Mouse (Mus musculus) heart, postnatal 0 days (tissue): Measurements from ENCODE around the gene Pbrm1.

Source experiments
- CTCF ChIP-seq: IDR thresholded peaks from 2 replicates; pipeline ENCODE4 v1.5.1; 2016; ENCODE audit warnings: antibody characterized with exemption, control low read depth, low read depth
- EP300 ChIP-seq: IDR thresholded peaks from 2 replicates; pipeline ENCODE4 v1.6.1; 2016; ENCODE audit warnings: antibody characterized with exemption, low read depth

DNA sequence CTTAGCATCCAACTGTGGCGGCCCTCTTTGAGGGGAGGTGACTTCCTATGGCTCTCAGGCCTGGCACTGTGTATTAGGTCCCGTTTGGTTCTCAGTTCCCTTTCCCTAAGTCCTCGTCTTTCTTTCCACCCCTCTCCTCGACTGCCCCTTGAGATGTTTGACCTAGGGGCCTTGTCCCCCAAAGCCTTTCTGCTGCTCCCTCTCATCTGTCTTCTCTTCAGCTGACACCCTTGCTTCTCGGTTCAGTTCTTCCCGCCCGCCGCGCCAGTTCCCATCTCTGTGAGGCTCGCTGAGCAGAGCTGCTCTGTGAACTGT is 118.3 kb downstream of the Pbrm1 start:
- TF ChIP-seq CTCF (no peak), EP300 (no peak)
